Mouse (Mus musculus) Patski (cell line): Measurements from ENCODE around the gene Cct5. TPM values are rescaled to one million over a fixed set of nuclear protein-coding genes. Genes with fewer than 3 reads are reported as not detected.

ENCODE experiments used
- ATAC-seq: fragments of 100-300 bp; one replicate; pipeline ENCODE4 v1.8.0; 2021
- CTCF ChIA-PET: fragments of 350-600 bp; sonication (Branson Sonifier 250); formaldehyde crosslinking; loops from one replicate; lab custom pipeline; 2022; ENCODE audit warnings: inconsistent platforms; lab: Charles Lee
- POLR2A ChIA-PET: fragments of 350-600 bp; sonication (Branson Sonifier 250); formaldehyde crosslinking; loops from one replicate; lab custom pipeline; 2022; ENCODE audit warnings: antibody characterized with exemption, inconsistent platforms; lab: Charles Lee
- DNase-seq: peaks from one replicate; pipeline ENCODE4 v3.0.0-alpha.2; 2011; ENCODE audit warnings: low read depth, low spot score
- H3K27me3 ChIP-seq: fragments of 371-371 bp; one replicate; pipeline ENCODE4 v1.5.1; 2021
- CTCF ChIP-seq: fragments of 100-300 bp; IDR thresholded peaks from one replicate; pipeline ENCODE4 v1.5.1; 2021
- in situ Hi-C: fragments of 300-500 bp; cut with MboI; formaldehyde crosslinking; loops from 3 replicates; pipeline ENCODE4 v1.11.1; 2018; ENCODE audit warnings: low pct_unique_long_range_greater_than_20kb, mixed read lengths
- polyA plus RNA-seq: library from polyadenylated mRNA; unstranded; gene quantifications from one replicate; pipeline ENCODE4 v1.2.3, GENCODE M21; 2021

Cct5 gene
- polyA plus RNA-seq, 1 experiment from 2014 or later, result 407 TPM

DNA sequence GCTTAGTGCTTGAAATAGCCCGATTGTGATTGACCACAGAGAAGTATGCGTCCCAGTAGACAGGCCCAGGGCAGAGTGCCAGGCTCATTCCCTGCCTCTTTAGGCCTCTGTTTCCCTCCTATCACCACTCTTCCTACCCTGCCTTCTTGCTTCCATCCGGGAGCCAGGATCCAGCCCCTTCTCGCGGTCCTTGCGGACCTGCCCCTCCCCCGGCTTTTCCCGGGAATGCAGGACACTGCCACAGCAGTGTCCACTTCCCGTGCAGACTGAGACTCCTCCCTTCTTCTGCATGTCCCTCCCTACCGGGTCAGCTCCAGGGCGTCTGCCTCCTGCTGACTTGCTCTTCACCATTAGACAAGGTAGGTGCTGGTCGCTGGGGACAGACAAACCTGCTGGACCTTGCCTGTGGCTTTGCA lies 33.0 kb downstream of the Cct5 start:
- no peak for DNase-seq
- peak; percentile 40 for ATAC-seq

GRCm38 (mm10) chr15:31567431-31567830 lies 34.2 kb downstream of the Cct5 start:
- in situ Hi-C loops, result no loop called here
- ChIA-PET CTCF (interaction anchor here (1.1 kb wide), 1 partner anchor 11 kb away, joined by 3 read pairs; no protein-coding TSS in a partner anchor), POLR2A (no interaction called here)
- TF ChIP-seq CTCF, result no peak
- H3K27me3 ChIP-seq, result no peaks in the 10 kb centered on the region
- ATAC-seq (no peak), DNase-seq (no peak)

More for the DNA sequence above, 33.0 kb downstream of the Cct5 start:
- H3K27me3 ChIP-seq, result no peaks in the 10 kb centered on the region
- in situ Hi-C loops, result no loop called here
- ChIA-PET POLR2A (interaction anchor here (0.6 to 1.0 kb wide), 2 partner anchors 17 to 25 kb away, joined by 3 to 4 read pairs; no protein-coding TSS in a partner anchor), CTCF (interaction anchor here (1.0 to 1.1 kb wide), 2 partner anchors 12 to 18 kb away, joined by 3 read pairs; no protein-coding TSS in a partner anchor)
- no peak for TF ChIP-seq CTCF

- ChIA-PET CTCF (interaction anchor here (0.9 to 1.8 kb wide), 2 partner anchors 19 to 21 kb away, joined by 3 to 5 read pairs; no protein-coding TSS in a partner anchor), POLR2A (interaction anchor here (0.8 kb wide), 1 partner anchor 12 kb away, joined by 4 read pairs; no protein-coding TSS in a partner anchor)
- TF ChIP-seq CTCF, result no peak
- DNase-seq (no peak), ATAC-seq (no peak)
- in situ Hi-C loops, result no loop called here
- H3K27me3 ChIP-seq, result no peaks in the 10 kb centered on the region
Observed at GRCm38 (mm10) chr15:31565786-31566185, 35.8 kb downstream of the Cct5 start.

GRCm38 (mm10) chr15:31565184-31565583 lies 36.4 kb downstream of the Cct5 start, which contains the start of gene Cmbl:
Cmbl (plus strand) TSS chr15:31565389.
- in situ Hi-C loops, result no loop called here
- ChIA-PET CTCF (interaction anchor here (0.9 to 1.8 kb wide), 2 partner anchors 18 to 20 kb away, joined by 3 to 5 read pairs; no protein-coding TSS in a partner anchor), POLR2A (no interaction called here)
- TF ChIP-seq CTCF, result no peak
- H3K27me3 ChIP-seq, result no peaks in the 10 kb centered on the region
- ATAC-seq, result no peak
- no peak for DNase-seq

GRCm38 (mm10) chr15:31563577-31564546 lies 37.7 kb downstream of the Cct5 start:
- ChIA-PET POLR2A (interaction anchor here (0.6 kb wide), 1 partner anchor 31 kb away, joined by 3 read pairs; no protein-coding TSS in a partner anchor), CTCF (no interaction called here)
- DNase-seq, result no peak
- in situ Hi-C loops, result no loop called here
- no peak for TF ChIP-seq CTCF
- H3K27me3 ChIP-seq, result no peaks in the 10 kb centered on the region
- no peak for ATAC-seq

DNA sequence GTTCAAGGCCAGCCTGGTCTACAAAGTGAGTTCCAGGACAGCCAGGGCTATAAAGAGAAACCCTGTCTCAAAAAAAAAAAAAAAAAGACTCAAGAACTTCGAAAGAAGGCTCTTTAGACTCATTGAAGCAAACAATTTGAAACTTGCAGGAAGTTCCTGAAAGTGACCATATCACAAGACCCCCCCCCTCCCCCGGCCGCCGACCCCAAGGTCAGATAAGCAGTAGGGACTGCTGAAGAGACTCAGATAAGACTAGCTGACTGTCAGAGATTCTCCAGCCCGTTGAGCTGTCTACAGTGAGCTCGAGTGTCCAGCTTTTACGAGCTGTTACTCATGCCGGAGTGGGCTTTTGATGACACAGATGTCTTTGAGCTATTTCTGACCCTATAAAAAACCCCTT lies 38.8 kb downstream of the Cct5 start:
- POLR2A ChIA-PET, result no interaction called here

GRCm38 (mm10) chr15:31561976-31562375 lies 39.6 kb downstream of the Cct5 start:
- CTCF ChIA-PET, result interaction anchor here (1.3 kb wide), 1 partner anchor 17 kb away, joined by 3 read pairs; no protein-coding TSS in a partner anchor
- POLR2A ChIA-PET, result no interaction called here
- H3K27me3 ChIP-seq, result no peaks in the 10 kb centered on the region
- in situ Hi-C loops, result no loop called here
- ATAC-seq (no peak), DNase-seq (no peak)
- TF ChIP-seq CTCF, result no peak

More for the DNA sequence above, 38.8 kb downstream of the Cct5 start:
- no peak for ATAC-seq
- in situ Hi-C loops, result no loop called here
- H3K27me3 ChIP-seq, result no peaks in the 10 kb centered on the region
- TF ChIP-seq CTCF, result no peak
- CTCF ChIA-PET, result interaction anchor here (1.3 kb wide), 1 partner anchor 18 kb away, joined by 3 read pairs; no protein-coding TSS in a partner anchor
- no peak for DNase-seq

DNA sequence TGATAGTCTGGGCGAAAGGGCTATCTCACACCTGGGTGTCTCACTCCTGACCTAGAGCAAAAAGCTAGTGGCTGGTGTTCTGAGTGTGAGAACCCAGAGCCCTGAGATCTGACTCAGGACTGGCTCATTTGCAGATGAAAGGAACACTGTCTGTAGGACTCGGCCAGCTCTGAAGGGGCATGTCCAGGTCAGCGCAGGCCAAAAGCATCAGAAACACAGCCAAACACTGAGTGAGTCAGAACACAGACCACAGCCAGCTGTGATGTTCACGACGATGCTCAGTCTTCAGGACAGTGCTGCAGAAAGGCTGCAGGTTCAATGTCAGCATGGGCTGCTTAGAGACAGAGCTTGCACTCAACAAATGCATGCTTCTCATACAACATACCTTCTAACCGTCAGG lies 40.2 kb downstream of the Cct5 start:
- DNase-seq (no peak), ATAC-seq (peak; percentile 97)
- POLR2A ChIA-PET, result no interaction called here
- H3K27me3 ChIP-seq, result no peaks in the 10 kb centered on the region
- TF ChIP-seq CTCF, result no peak
- CTCF ChIA-PET, result interaction anchor here (1.3 kb wide), 1 partner anchor 16 kb away, joined by 3 read pairs; no protein-coding TSS in a partner anchor
- in situ Hi-C loops, result no loop called here

- no peak for TF ChIP-seq CTCF
- ChIA-PET CTCF (no interaction called here), POLR2A (no interaction called here)
- DNase-seq (no peak), ATAC-seq (no peak)
- H3K27me3 ChIP-seq, result peaks cover 10% of the 10 kb centered on the region
- in situ Hi-C loops, result no loop called here
Observed at GRCm38 (mm10) chr15:31554855-31555254, 46.7 kb downstream of the Cct5 start.

DNA sequence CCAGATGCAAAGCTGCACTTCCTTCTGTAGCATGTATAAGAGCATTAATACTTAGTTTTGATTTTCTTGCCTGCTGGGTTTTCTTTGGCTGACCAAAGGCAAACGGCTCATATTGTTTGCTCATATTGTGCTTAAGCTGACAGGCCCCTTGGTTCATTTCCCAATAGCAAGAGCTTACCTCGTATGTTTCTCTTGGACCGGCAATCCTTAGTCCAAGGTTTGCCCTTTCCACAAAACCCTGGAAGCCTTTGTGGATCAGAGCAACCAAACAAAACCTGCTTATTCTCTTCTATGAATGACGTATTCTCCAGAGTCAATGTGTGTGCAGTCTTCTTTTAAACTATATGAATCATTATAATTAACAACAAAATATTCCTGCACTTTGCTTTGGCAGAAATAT lies 51.2 kb downstream of the Cct5 start:
- in situ Hi-C loops, result no loop called here
- CTCF ChIA-PET, result no interaction called here
- ATAC-seq, result no peak

More for the DNA sequence above, 51.2 kb downstream of the Cct5 start:
- H3K27me3 ChIP-seq, result peaks cover 16% of the 10 kb centered on the region
- POLR2A ChIA-PET, result no interaction called here
- TF ChIP-seq CTCF, result no peak
- no peak for DNase-seq
